Mouse (Mus musculus) left cerebral cortex, postnatal 25 days (tissue): Measurements from ENCODE around the gene Ldlrad3. TPM values are rescaled to one million over a fixed set of nuclear protein-coding genes. Genes with fewer than 3 reads are reported as not detected.

Experiments used
- DNase-seq, 2 experiments: peaks; one replicate each; pipeline ENCODE4 v3.0.0; 2022; ENCODE audit warnings: low spot score in 2 of 2, mixed read lengths in 1 of 2
- intact Hi-C: fragments of 180-260 bp; cut with DNase I; formaldehyde crosslinking; loops from one replicate; pipeline ENCODE4 v1.15.1; 2025
- total RNA-seq, 2 experiments: library from RNA; stranded (reverse); gene quantifications; 2 replicates each; pipeline ENCODE4 v1.2.3; 2021

Ldlrad3 gene
- total RNA-seq, 2 experiments from 2014 or later: 8.1 to 8.6 TPM

DNA sequence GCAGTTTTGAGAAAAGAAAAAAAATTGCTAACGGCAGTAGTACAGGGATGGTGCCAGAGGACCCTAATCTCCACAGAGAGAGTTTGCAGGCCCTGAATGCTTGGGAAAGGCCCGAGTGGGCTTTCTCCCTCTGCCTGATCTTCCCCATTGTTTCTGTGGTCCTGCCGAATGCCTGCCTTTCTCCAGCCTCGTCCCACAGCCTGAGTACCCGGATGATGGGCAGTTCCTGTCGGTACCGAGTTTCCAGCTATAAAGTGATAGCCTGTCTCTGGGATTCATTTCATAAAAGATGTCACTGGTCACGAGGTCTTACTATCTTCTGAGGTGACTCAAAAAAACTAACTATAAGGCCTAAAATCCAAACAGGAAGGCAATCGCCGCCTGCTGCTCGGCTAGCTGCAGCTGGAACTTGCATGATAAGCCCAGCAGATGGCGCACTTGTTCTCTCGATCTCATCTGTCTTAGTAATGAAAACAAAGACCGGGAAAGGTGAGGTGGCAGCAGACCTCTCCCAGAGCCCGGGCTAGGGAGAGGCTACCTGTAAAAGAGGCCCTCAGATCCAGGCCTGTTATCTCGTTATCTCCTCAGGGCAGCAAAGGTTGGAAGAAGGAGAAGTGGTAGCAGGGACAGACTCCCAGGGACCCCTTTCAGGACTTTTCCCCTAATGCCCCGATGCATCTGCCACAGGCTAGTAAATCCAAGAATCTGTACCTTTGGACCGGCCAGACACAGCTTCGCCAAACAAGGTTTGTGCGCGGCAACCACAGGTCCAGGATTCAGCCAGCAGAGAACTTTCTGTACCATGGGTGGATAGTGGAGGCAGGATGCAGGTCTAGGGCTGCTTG, 280.4 kb downstream of the Ldlrad3 start:
- DNase-seq: peak; percentile 83 to 90
- intact Hi-C loops: loop anchor here (1.0 to 10.0 kb wide), 10 partner anchors 78 to 752 kb away; partner anchors contain the start of genes Fjx1 and Slc1a2

DNA sequence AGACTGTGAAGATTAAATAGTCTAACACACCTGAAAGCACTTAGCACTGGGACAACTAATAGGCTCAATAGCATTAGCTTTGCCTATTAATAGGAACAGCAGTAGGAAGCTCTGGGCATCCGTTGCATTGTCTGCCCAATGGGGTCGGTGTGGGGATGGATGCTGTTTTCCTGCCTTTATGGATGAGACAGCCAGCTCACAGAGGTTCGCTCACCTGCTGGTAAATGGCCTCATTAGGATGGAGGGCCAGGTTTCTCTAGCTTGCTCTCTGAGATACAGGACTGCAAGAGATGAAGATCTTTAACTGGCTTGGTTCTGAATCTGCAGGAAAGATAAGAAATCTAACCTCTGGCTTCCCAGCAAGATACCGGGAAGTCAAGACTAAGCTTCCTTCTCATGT, 284.0 kb downstream of the Ldlrad3 start:
- intact Hi-C loops: loop anchor here (10.0 kb wide), 1 partner anchor 323 kb away; no protein-coding TSS in a partner anchor

More for the DNA sequence above, 284.0 kb downstream of the Ldlrad3 start:
- DNase-seq: no peak

Other genes starting within 250 kb of the Ldlrad3 start
- 100 to 1,000 TPM; 176 to 181 TPM for gene Trim44, start 221.4 kb upstream of the Ldlrad3 start, total RNA-seq